Mouse (Mus musculus) urinary bladder, adult 2 months (tissue): ENCODE results near the gene Ttc41. TPM values are rescaled to one million over a fixed set of nuclear protein-coding genes. Genes with fewer than 3 reads are reported as not detected.
"Not testable (repeated sequence)": the region's sequence is repeated elsewhere in the genome, so short reads cannot be mapped to it uniquely, and the experiment has no call there.

Experiments used
- DNase-seq: peaks from one replicate; pipeline ENCODE4 v3.0.0; 2022; ENCODE audit warnings: low spot score
- polyA plus RNA-seq: library from polyadenylated mRNA; depleted of rRNA; stranded (reverse); fragments of >200 nt; gene quantifications from 2 replicates; pipeline ENCODE4 v1.2.3, GENCODE M21; 2012; rRNA removed

Gene Ttc41
- polyA plus RNA-seq, result 2.3 and 2.7 TPM in 2 replicates

DNA sequence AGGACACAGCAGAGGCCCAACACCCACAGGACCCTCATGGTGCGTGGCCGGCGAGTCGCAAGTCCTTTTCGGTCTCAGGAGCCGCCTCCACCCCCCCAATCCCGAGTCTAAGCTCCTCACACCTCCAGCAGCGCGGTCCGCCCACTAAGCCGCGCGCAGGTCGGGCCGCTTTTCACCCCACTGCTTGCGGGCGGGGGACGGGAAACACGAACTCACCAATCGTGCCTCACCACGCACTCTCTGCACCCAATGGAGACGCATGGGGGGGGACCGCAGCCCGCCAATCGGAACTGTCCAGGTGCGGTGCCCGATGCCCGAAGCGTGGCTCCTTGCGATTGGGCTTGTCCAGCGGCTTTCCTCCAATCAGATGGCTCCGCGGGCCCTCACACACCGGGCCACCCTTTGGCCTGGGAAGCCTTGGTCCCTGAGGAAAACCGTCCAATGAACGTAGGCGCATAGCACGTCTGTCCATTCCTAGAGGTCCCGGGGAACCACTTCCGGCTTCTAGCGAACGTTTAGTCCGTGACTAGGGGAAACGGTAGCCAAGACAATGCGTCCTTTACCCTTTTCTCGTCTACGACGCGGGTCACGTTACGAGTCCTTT is at the start of gene Ttc41, which contains the start of gene Hsp90b1:
TSS of gene Ttc41 (plus strand) at position 494 of the 604 bp plus-strand sequence.
TSS of gene Hsp90b1 (minus strand) at position 192 of the 604 bp plus-strand sequence.
- peak; percentile 98 for DNase-seq

DNA sequence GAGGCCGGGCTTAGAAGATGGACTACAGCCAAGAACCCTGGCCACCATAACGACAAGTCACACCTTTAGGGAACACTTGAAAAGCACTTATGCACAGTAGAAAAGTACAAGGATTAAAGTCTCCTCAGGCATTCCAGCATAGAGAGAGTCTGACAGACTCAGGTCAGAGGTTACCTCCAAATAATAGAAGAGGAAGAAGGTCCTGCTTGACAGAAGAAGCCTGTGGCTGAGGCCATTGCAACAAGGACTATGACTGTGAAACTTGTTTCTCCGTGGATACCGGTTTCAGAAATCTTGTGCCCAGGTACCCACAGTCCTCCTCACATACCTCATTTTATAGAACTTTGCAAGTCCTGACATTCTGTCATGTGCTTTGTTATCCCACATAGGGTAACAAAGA is 35.1 kb upstream of the Ttc41 start:
- not testable (repeated sequence) for DNase-seq

DNA sequence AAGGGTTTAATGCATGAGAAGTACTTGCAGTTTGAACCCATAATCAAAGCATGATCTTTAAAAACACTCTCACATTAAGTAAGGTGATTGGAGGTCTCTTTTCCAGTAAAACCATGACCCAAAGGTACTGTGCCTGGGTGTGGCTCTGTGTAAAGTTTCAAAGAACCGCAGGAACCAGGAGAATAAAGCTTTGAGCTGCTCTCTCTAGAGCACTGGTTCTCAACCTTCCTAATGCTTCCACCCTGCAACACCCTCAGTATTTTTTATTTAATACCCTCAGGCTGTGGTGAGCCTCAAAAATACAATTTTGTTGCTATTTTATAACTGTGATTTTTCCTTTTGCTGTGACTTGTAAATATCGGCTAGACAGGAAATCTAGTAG is 20.8 kb upstream of the Ttc41 start:
- DNase-seq, result not testable (repeated sequence)

DNA sequence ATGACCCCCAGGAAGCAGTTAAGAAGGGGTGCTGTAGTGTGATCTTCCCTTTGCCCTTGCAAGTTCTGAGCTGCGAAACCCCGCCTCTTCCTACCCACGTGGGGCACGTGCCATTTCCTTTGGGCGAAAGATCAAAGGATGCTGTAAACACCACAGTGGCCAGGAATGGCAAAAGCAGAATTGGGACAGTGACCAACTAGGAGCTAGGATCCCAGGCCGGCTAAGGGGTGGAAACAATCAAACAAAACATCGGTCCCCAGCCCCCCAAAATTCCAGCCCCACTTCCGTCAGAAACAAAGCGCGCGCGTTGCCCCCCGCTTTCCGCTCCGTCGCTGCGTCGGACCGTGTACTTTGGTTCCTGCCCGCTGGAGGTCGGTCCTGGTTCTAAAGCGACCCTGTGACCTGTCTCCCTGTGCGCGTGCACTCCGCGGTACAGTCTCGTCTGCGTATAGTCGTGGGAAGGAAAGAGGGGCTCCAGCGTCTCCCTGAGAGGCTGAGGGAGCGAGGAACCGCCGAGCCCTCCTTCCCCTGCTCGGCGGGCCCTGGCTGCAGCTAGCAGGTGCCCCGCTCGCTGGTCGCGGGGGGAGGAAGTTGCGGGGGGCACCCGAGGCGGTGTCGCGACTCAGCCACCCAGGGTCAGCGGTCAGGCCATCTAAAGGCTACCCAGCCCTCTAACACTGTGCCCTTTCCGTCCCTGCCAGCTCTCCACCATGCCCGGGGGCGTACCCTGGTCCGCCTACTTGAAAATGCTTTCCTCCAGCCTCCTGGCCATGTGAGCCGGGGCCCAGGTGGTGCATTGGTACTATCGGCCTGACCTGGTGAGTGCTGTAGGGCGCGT is 20.2 kb upstream of the Ttc41 start:
- DNase-seq, result peak; percentile 61

DNA sequence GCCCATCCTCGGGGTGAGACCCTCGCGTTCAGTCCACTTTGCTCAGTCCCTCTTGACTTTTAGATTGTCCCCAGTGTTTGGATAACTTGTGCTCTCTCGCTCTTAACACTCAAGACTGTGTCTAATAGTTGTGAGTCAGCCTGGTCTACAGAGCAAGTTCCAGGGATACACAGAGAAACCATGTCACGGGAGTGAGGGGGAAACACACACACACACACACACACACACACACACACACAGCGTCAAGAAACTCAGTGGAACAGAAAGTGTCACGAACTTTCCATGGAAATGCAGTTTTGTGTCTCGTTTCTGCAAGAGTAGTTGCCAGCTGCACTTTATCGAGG is 19.6 kb upstream of the Ttc41 start:
- DNase-seq, result not testable (repeated sequence)

DNA sequence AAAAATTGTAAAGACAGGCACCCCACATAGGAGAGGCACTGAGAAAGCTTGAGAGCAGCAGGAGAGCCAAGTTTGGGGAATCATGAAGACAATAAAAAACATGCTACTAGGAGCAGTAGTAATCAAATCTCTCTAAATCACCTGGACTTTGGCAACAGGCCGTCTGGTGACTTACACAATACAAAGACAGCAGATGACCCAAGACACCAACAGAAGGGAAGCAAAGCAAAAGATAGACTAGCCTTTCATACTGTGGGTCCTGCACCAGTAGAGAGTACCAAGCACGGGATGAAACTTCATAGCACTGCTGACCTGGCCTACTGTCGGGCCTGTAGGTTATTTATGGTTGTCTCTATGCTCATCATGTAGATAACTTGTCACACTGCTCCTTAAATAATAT is 5.4 kb upstream of the Ttc41 start:
- no peak for DNase-seq

DNA sequence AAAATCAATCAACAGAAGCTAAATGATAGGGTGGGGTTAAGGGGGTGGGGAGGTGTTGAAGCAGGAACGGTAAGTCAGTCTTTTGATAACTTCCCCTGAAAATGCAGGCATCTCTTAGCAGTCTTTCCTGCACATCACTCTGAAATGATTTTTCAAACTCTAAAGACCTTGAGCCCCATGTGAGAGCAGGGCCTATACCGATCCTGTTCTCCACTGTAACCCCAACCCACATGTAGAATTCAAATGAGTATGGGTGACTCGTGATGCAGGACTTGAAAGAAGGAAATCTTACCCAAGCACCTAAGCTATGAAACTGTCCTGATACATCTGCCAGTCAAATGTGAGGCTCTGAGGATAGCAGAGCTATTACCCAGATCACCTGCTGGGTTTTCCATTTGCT is 4.6 kb upstream of the Ttc41 start:
- no peak for DNase-seq

DNA sequence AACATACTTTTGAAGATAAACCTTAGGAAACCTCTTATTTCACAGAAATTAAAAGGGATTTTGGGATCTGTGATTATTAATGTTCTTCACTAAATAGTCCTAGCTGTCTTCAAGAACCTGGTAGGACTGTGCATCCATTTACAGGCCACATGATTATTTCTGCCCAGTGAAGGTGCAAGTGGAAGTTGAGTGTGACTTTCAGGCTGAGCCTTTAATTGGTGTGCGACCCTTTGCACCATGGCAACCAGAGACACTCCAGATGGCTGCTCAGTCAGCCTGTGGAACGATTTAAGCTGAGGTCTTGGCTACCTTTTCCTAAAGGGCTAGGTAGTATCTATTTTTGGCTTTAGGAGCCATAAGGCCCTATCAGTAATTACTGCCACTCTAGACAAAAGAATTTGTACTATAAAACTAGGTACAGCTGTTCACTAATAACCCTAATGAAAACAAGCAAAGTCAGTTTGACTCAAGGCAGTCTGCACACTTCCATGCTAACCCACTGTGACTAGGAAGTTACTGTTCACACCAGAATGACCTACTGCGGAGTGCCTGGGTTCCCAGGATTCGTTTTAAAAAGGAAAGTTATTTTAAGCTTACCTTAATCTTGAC is 3.2 kb upstream of the Ttc41 start:
- DNase-seq, result no peak

DNA sequence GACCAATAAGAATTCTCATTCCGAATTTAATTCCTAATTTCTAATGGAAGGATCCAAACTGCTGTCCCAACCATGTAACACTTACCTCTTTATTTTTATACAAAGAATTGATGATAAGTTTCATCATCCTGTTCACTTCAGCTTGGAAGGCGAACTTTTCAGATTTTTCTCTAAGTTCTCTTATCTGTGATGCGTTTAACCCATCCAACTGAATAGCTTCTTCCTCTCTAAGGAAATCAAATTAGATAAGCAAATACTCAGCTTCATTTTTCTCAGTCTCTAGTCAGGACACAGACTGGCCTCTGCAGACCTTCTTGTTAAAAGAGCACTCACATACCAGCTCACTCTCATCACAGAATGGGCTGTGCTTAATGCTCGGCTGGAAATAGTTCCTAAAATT is 2.2 kb upstream of the Ttc41 start:
- DNase-seq, result no peak

DNA sequence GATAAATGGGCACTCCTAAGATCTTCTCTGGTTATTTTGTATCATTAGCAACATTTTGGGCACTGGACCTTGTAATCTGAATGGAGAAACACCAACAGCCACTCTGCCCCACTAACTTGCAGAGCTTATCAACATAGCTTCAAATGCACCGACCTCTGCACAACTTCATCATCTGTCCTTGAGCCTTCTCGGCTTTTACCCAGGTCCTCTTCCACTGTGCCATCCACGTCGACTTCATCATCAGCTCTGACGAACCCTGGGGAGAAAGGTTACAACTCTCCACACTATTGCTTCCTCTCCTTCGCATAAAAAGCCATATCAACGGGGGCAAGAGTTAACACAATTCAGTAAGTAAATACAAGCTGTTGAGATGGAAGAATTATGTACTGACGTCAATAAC is 1.5 kb upstream of the Ttc41 start:
- no peak for DNase-seq

DNA sequence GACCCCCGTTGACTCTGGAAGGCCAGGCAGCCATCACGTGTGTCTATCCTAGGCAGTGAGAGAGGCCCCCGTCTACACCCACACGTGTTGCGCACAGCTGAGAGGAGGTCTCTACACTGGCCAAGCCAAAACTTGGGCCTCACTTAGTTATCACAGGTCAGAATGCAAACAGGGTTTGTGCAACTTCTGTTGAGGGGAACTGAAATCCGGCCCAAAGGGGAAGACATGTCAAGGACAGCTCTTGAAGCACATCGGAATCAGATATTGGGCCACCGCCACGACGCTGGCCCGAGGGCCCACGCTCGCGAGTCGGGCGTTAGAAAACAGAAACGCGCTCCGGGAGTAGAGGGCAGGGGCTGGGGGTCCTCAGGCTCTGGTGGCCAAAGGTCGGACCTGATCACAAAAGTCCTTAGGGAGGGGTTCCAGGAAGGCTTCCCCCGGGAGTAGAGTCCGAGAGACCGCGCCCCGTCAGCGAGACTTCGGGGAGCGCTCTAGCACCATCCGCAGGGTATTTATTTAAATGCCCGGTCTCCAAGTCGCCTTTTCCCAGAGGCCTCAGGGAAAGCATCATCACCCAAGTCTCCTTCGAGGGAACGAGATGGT is 921 bp upstream of the Ttc41 start:
- DNase-seq, result peak; percentile 43

DNA sequence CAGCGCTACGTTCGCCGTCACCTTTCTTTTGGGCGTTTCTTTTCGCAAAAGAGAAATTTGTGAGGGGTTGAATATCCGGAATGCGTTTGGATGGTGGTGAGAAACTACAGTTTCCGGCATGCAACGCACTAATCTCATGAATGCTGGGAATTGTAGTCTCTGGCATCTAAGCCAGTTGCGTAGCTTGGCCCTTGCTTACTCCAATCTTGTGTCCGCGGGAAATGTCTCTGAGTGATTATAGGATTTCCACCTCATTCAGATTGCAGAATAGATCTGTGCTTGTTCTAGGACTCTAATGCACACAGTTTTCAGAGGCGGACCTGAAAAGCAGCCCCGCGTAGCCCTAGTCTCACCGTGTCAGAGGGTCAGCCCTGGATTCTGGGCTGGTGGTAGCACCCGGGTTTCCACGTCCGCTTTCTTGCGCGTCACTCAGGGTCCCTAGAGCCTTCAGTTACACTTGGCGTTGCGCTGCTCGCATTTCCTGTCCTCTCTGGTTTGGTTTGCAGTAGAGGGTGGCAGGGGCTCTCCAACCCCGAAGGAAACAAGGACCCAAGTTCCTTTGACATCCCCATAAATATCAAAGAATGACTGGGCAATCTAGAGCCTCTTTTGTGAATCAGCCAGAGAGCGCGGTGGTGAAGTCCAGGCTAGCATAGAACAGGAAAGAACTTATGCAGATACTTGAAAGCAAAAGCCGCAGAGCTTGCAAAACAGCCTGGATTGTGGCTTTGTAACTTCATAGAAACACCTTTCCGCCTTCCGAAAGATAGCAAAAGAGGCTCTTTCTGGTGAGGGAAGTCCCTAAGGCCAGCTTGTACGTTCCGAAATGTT is 526 bp downstream of the Ttc41 start:
- DNase-seq, result peak; percentile 65

DNA sequence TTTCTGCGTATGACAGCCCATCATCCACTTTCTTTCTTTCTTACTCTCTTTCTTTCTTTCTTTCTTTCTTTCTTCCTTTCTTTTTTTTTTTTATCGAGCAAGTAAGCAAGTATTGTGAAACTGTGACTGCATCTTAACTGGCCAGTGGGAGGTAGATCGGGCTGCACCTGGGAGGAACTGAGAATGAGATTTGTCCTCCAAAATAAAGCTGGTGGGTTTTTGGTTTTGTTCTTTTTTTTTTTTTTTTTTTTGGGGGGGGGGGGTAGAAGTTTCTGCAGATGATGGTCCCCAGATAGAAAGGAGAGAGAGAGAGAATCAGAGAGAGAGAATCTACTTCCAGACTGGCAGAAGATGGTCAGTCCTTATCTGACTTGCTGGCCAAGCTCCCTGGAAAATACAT is 1.5 kb downstream of the Ttc41 start:
- DNase-seq, result no peak

DNA sequence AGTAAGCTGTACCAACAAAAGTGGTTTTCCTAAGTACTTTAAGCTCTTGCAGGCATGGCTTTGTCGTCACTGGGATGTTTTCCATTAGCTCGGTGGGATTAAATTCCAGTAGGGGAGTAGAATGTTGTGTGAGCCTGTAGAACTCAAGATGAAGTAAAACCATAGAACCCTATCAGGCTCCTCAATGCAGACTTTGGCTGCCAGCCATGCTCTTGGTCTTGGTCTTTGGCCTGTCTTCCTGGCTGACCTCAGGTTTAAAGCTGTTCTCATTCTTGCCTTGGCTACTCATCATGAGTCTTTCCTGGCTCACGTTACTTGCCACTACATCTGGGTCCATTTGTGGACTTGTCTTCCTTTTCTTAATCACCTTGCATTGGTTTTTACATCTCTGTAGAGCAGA is 6.5 kb downstream of the Ttc41 start:
- DNase-seq, result no peak

DNA sequence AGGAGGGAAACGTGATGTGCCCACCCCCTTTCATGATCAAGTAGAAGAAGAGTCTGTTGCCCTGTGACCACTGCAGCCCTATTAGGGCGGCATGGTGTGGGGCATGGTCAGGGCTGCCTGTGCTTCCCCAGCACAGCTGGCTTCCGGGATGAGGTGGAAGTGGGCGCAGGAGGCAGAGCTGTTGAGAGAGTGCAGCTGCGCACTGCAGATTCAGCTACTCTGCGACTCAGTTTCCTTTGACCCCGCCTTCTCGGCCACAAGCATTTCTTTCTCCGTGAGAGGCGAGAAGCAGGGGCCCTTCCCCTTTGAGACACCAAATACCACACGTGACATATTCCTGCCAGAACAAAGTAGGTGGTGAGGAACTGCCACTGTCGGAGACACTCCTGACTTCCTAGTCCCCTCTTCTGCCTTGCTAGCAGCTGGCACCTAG is 22.0 kb downstream of the Ttc41 start:
- DNase-seq, result no peak

DNA sequence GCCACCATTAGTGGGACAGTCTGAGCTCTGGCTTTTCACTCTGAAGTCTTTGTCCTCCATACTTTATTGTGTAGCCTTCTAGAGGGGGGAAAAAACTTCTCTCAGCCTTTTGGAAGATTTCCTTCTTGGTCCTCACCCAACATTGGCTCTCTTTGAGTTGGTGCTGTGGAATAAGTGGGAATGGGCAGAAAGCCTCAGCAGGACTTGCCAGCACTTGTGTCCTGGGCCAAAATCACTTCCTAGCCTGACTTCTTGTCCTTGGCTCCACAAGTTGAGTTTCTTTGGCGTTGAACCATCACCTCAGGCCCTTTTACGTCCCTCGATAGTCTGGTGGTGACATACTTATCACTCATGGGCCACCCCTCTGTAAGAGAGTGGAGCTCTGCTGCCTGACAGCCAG is 22.6 kb downstream of the Ttc41 start:
- no peak for DNase-seq

DNA sequence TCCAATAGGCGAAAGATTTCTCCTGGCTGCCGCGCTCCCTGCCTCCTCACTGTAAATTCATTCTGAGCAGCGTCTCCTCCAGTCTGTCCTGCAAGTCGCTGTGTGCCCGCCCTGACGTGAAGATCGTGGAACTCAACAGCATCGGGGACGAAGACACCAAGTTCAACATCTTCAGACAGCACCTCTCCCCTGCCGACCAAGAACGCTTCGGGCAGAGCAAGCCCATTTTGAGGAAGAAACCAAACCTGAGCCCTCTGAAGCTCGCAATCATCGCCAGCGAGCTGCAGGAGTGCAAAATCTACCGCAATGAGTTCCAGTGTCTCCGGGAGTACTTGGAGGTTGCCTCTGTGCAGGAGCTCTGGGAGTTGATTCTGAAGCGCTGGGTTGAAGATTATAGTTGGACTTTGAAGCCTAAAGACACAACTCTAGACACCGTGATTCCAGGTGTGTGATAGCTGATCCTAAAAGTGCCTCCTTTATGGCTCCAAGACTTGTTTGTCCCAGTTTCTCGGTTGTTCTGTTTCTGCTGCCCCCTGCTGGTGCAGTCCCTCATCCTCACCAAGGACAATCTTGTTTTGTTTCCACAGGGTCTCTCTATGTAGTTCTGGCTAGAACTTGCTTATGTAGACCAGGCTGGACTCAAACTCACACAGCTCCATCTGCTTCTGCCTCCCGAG is 25.4 kb downstream of the Ttc41 start:
- peak; percentile 70 for DNase-seq

DNA sequence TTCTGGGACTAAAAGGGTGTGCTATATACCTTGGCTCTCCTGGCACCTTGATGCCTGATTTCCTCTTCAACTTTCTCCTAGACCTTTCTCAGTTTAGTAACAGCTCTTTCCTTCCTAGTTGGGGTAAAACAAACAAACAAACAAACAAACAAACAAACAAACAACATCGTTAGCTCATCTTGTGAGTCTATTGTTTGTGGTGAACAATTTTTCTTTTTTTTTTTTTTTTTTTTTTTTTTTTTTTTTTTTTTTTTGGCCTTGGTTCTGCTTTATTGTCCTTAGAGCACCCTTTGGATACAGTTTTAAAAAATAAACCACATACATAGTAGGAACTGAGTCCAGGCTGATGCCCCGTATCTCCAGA is 25.9 kb downstream of the Ttc41 start:
- no peak for DNase-seq

DNA sequence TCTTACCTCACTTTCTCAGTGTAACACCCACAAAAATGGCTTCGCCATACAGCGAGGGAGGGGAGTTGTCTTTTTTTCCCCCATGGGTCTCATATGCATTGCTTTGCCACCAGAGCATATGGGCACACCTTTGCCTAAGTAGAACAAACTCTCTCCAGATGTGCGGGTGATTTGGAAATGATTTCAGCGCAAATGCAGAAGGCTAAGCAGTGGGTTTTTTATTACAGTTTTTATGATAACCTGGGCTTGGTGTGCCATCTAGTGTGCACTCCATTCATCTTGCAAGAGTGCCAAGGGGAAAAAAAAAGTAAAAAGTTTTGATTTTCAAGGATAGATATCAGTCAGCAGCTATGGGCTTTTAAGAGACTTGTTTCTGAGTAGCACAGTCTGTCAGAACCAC is 29.4 kb downstream of the Ttc41 start:
- no peak for DNase-seq

DNA sequence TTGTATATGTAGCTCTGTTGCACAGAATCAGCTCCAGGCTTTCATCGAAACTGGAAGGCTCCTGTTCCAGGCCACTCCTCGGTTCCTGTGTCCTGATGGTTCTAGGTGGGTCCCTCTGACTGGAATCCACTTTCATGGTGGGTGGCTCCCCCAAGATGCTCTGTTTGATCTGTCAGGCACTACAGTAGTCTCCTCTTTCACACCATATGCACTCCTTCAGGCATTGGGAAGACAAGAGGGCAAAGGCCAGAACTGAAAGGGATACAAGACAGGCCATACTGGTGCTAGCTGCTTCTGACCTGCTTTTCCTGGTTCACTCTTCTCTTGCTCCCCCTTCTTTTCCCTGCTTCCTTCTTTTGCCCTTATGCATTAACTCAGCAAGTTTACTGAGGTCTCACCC is 37.3 kb downstream of the Ttc41 start:
- DNase-seq, result no peak

DNA sequence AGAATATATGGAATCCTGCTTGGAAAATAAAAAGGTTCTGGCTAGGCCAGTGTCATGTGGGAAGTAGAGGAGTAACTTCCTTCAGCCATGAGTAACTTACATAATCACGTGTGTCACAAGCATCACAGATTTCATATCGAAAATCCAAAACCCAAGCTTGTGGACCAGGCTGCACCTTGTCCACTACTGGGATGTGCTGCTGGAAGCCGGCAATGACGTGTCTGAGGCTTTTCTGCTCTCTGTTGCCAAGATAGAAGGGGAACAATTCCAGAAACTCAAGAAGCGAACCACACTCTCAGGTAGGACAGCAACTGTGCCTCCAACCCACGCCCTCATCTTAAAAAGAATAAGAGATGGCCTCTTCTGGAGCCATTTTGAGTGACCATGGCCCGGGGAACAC is 38.7 kb downstream of the Ttc41 start:
- no peak for DNase-seq
